Mouse (Mus musculus) hematopoietic stem cell, adult 5-6 weeks (primary cell): ENCODE results near the gene Cd200r1. TPM values are rescaled to one million over a fixed set of nuclear protein-coding genes. Genes with fewer than 3 reads are reported as not detected.

Source experiments
- ATAC-seq, 2 experiments: fragments of 125-278 bp in 1 of 2; replicated peaks in 1 of 2; 2 replicates each; pipeline ENCODE4 v1.8.0; 2016 to 2017; ENCODE audit warnings: inconsistent platforms in 2 of 2, mild to moderate bottlenecking in 2 of 2, moderate number of reproducible peaks in 2 of 2, low read depth in 1 of 2, moderate TSS enrichment in 1 of 2; ENCODE audit not compliant: low FRiP score in 2 of 2, poor library complexity in 2 of 2, severe bottlenecking in 2 of 2, insufficient read depth in 1 of 2, low TSS enrichment in 1 of 2
- total RNA-seq: library from RNA; stranded (forward); fragments of 172-1452, 232-1000 nt; gene quantifications from 2 replicates; pipeline ENCODE4 v1.2.3, GENCODE M21; 2017

Gene Cd200r1
- 7.0 and 10.0 TPM in 2 replicates for total RNA-seq

- ATAC-seq: peak; percentile 59 to 60
Observed at GRCm38 (mm10) chr16:44765555-44766319, at the start of gene Cd200r1. Gene Cd200r1 (plus strand): TSS chr16:44765736.

GRCm38 (mm10) chr16:44716305-44717140 lies 49.0 kb upstream of the Cd200r1 start:
- peak; percentile 92 to 95 for ATAC-seq

- ATAC-seq: no peak
Observed at GRCm38 (mm10) chr16:44717141-44717634, 48.3 kb upstream of the Cd200r1 start.

- ATAC-seq: no peak
Observed at GRCm38 (mm10) chr16:44717838-44718237, 47.7 kb upstream of the Cd200r1 start.

- ATAC-seq: no peak
Observed at GRCm38 (mm10) chr16:44719349-44719748, 46.2 kb upstream of the Cd200r1 start.

- no peak for ATAC-seq
Observed at GRCm38 (mm10) chr16:44720518-44720917, 45.0 kb upstream of the Cd200r1 start.

- ATAC-seq: no peak
Observed at GRCm38 (mm10) chr16:44722666-44723065, 42.9 kb upstream of the Cd200r1 start.

GRCm38 (mm10) chr16:44724083-44724787 lies 41.3 kb upstream of the Cd200r1 start, which contains the start of gene Nepro:
Gene Nepro (plus strand): TSS chr16:44724301.
- ATAC-seq: peak; percentile 78 to 83

- no peak for ATAC-seq
Observed at GRCm38 (mm10) chr16:44724847-44725246, 40.7 kb upstream of the Cd200r1 start.

- peak; percentile 58 to 63; a peak in 3 of 4 replicates for ATAC-seq
Observed at GRCm38 (mm10) chr16:44725286-44726223, 40.0 kb upstream of the Cd200r1 start.

GRCm38 (mm10) chr16:44727525-44727924 lies 38.0 kb upstream of the Cd200r1 start:
- no peak for ATAC-seq

- ATAC-seq: no peak
Observed at GRCm38 (mm10) chr16:44734059-44734458, 31.5 kb upstream of the Cd200r1 start.

- no peak for ATAC-seq
Observed at GRCm38 (mm10) chr16:44735676-44736075, 29.9 kb upstream of the Cd200r1 start.

- no peak for ATAC-seq
Observed at GRCm38 (mm10) chr16:44736118-44736517, 29.4 kb upstream of the Cd200r1 start.

GRCm38 (mm10) chr16:44742753-44743152 lies 22.8 kb upstream of the Cd200r1 start:
- no peak for ATAC-seq

- peak in 1 of 2 experiments; percentile 11; a peak in 1 of 4 replicates for ATAC-seq
Observed at GRCm38 (mm10) chr16:44745471-44745865, 20.1 kb upstream of the Cd200r1 start.
